9 mouse cellular contexts compared by ENCODE assay signal in genomic region chr16:13257528-13257835, GRCm38 (mm10). TPM values are rescaled to one million over a fixed set of nuclear protein-coding genes. Genes with fewer than 3 reads are reported as not detected.
A peak's percentile ranks its signal among the peaks of the same experiment; 100 is the strongest.
DNase-seq lines count a peak whose midpoint lies in the region; ATAC-seq and TF ChIP-seq lines count a peak whose summit lies in the region.
"Had no signal": no experiment of that assay in that cellular context is flagged by ENCODE, and none has a peak within 500 bp of the region (broad histone marks: within the 10 kb centered on the region; RNA-seq: fewer than 3 reads in every experiment).

No protein-coding gene starts in this region.

- H3K4me3 ChIP-seq in kidney, postnatal 0 days (replicated peaks; ENCODE audit: low read depth, low read length) = peak overlapping the region; percentile 95
- peak overlapping the region; percentile 84 for H3K4me3 ChIP-seq in embryonic facial prominence, embryonic 13.5 days
- H3K4me3 ChIP-seq in intestine, embryonic 15.5 days (replicated peaks) = peak overlapping the region; percentile 84
- peak overlapping the region; percentile 84 for H3K4me3 ChIP-seq in neural tube, embryonic 12.5 days
- H3K4me3 ChIP-seq in thymus, adult 2 months (ENCODE audit: control insufficient read depth, insufficient read depth, low read length) = no peak overlapping the region

- TF ChIP-seq CTCF in kidney, postnatal 0 days (IDR thresholded peaks at IDR 0.05; ENCODE audit: low read depth) = no peak
- no peak for TF ChIP-seq CTCF in thymus, adult 2 months (IDR thresholded peaks at IDR 0.05; ENCODE audit: borderline replicate concordance, control insufficient read depth, extremely low read depth, insufficient read depth, low read length, poor library complexity)

- WGBS in kidney, postnatal 0 days = 35% methylated on average over 5 of the region's 5 CpGs
- WGBS in embryonic facial prominence, embryonic 13.5 days = 31% methylated on average over 5 of the region's 5 CpGs
- WGBS in intestine, embryonic 15.5 days = 28% methylated on average over 5 of the region's 5 CpGs
- WGBS in neural tube, embryonic 12.5 days = 34% methylated on average over 5 of the region's 5 CpGs
- WGBS in thymus, adult 2 months = 76% methylated on average over 5 of the region's 5 CpGs

- no peaks in the 10 kb centered on the region for H3K9me3 ChIP-seq in kidney, postnatal 0 days (replicated peaks; ENCODE audit: low read length)
- H3K9me3 ChIP-seq in embryonic facial prominence, embryonic 13.5 days = no peaks in the 10 kb centered on the region
- no peaks in the 10 kb centered on the region for H3K9me3 ChIP-seq in intestine, embryonic 15.5 days
- no peaks in the 10 kb centered on the region for H3K9me3 ChIP-seq in neural tube, embryonic 12.5 days

- H3K9ac ChIP-seq in kidney, postnatal 0 days (ENCODE audit: low read depth, low read length) = peak overlapping the region; percentile 98
- peak overlapping the region; percentile 94 for H3K9ac ChIP-seq in embryonic facial prominence, embryonic 13.5 days
- H3K9ac ChIP-seq in intestine, embryonic 15.5 days = 0 out of 2 replicates have a peak overlapping the region, but pooled peaks have one; percentile 90
- peak overlapping the region; percentile 87; the same call in 1 of the 2 replicates for H3K9ac ChIP-seq in neural tube, embryonic 12.5 days

- H3K4me1 ChIP-seq in kidney, postnatal 0 days (replicated peaks; ENCODE audit: insufficient read depth, low read length) = 0 out of 2 replicates have a peak, but pooled peaks cover 4% of the 10 kb centered on the region
- peaks cover 25% of the 10 kb centered on the region for H3K4me1 ChIP-seq in embryonic facial prominence, embryonic 13.5 days
- H3K4me1 ChIP-seq in intestine, embryonic 15.5 days (replicated peaks) = peaks cover 13% of the 10 kb centered on the region
- peaks cover 13% of the 10 kb centered on the region for H3K4me1 ChIP-seq in neural tube, embryonic 12.5 days
- peaks cover 9% of the 10 kb centered on the region for H3K4me1 ChIP-seq in thymus, adult 2 months (replicated peaks; ENCODE audit: control insufficient read depth, insufficient read depth, low read length)

- H3K36me3 ChIP-seq in kidney, postnatal 0 days (ENCODE audit: insufficient read depth, low read length) = no peaks in the 10 kb centered on the region
- no peaks in the 10 kb centered on the region for H3K36me3 ChIP-seq in embryonic facial prominence, embryonic 13.5 days
- no peaks in the 10 kb centered on the region for H3K36me3 ChIP-seq in intestine, embryonic 15.5 days
- H3K36me3 ChIP-seq in neural tube, embryonic 12.5 days = no peaks in the 10 kb centered on the region
- H3K36me3 ChIP-seq in thymus, adult 2 months (ENCODE audit: control insufficient read depth, insufficient read depth, low read length) = no peaks in the 10 kb centered on the region

- intact Hi-C loops in left cerebral cortex, postnatal 10 days (cut with DNase I) = loop anchor here (5.0 to 10.0 kb wide), 2 partner anchors 93 to 100 kb away; no protein-coding TSS in a partner anchor

- no peaks in the 10 kb centered on the region for H3K27me3 ChIP-seq in kidney, postnatal 0 days (ENCODE audit: insufficient read depth, low read length)
- no peaks in the 10 kb centered on the region for H3K27me3 ChIP-seq in embryonic facial prominence, embryonic 13.5 days
- no peaks in the 10 kb centered on the region for H3K27me3 ChIP-seq in intestine, embryonic 15.5 days (replicated peaks)
- H3K27me3 ChIP-seq in neural tube, embryonic 12.5 days (replicated peaks) = no peaks in the 10 kb centered on the region
- no peaks in the 10 kb centered on the region for H3K27me3 ChIP-seq in thymus, adult 2 months (ENCODE audit: control insufficient read depth, insufficient read depth, low read length)

- no peak for DNase-seq in kidney, postnatal 0 days (ENCODE audit: low spot score)
- DNase-seq in kidney, postnatal 25 days = no peak
- no peak for DNase-seq in left cerebral cortex, postnatal 10 days (ENCODE audit: extremely low spot score in 1 of 2, low spot score in 2 of 2)
- DNase-seq in thymus, adult 2 months = no peak
- no peak for DNase-seq in adrenal gland, adult 8-10 months
- DNase-seq: kidney, postnatal 4 days had no signal

- no peak for ATAC-seq in kidney, postnatal 0 days (replicated peaks; ENCODE audit: low FRiP score, low read depth)
- ATAC-seq in embryonic facial prominence, embryonic 13.5 days (ENCODE audit: insufficient number of reproducible peaks, insufficient read depth, low FRiP score, low TSS enrichment, low read depth) = no peak
- no peak for ATAC-seq in intestine, embryonic 15.5 days
- no peak for ATAC-seq in neural tube, embryonic 12.5 days (ENCODE audit: low FRiP score, low read depth)

- H3K4me2 ChIP-seq in kidney, postnatal 0 days (ENCODE audit: low read length) = peak overlapping the region; percentile 90
- H3K4me2 ChIP-seq in embryonic facial prominence, embryonic 13.5 days = peak overlapping the region; percentile 79
- peak overlapping the region; percentile 74 for H3K4me2 ChIP-seq in intestine, embryonic 15.5 days (replicated peaks)
- peak overlapping the region; percentile 85 for H3K4me2 ChIP-seq in neural tube, embryonic 12.5 days (replicated peaks)

- no peak overlapping the region for H3K27ac ChIP-seq in kidney, postnatal 0 days
- H3K27ac ChIP-seq in embryonic facial prominence, embryonic 13.5 days = no peak overlapping the region
- H3K27ac ChIP-seq in intestine, embryonic 15.5 days = no peak overlapping the region
- H3K27ac ChIP-seq in neural tube, embryonic 12.5 days = no peak overlapping the region
- no peak overlapping the region for H3K27ac ChIP-seq in thymus, adult 2 months (ENCODE audit: control insufficient read depth, insufficient read depth, low read length)

- no peak for TF ChIP-seq POLR2A in thymus, adult 2 months (IDR thresholded peaks at IDR 0.05; ENCODE audit: control insufficient read depth, extremely low read depth, insufficient read depth, low read length, poor library complexity)

RNA-seq across cellular contexts. Expression of gene Mrtfb, which starts 1.2 kb away (rescaled TPM):
- 17.5 and 19.8 TPM in 2 replicates for polyA plus RNA-seq in kidney, postnatal 0 days (2015; fragmentation: Nextera tagmentation; extraction: Ambion mirVana)
- polyA plus RNA-seq in embryonic facial prominence, embryonic 13.5 days (2015; fragmentation: Nextera tagmentation; extraction: Ambion mirVana) = 28.5 and 28.9 TPM in 2 replicates
- polyA plus RNA-seq in intestine, embryonic 15.5 days (2015; fragmentation: Nextera tagmentation; extraction: Ambion mirVana) = 20.3 and 20.9 TPM in 2 replicates
- 12.1 and 14.8 TPM in 2 replicates for polyA plus RNA-seq in neural tube, embryonic 12.5 days (2016; fragmentation: Nextera tagmentation; extraction: Ambion mirVana)
- 100 to 1,000 TPM; 114 to 118 TPM for total RNA-seq in left cerebral cortex, postnatal 10 days (2021)
- 8.5 and 10.4 TPM in 2 replicates for polyA plus RNA-seq in thymus, adult 2 months (2012; rRNA removed)
- total RNA-seq in adrenal gland, adult 8-10 months (2022) = 10 to 100 TPM; 34.6 to 58.6 (median 46.5) TPM
